Mouse (Mus musculus): ENCODE results near the gene Uck2.

Uck2 gene

GRCm38 (mm10) chr1:167285320-167285355, at the start of gene Uck2:
Uck2 (minus strand) TSS chr1:167285320.
- no peak for DNase-seq (ENCODE audit: low spot score)

- DNase-seq (ENCODE audit: low spot score): no peak
Observed at GRCm38 (mm10) chr1:167331106-167331505, 46.0 kb upstream of the Uck2 start.

GRCm38 (mm10) chr1:167328776-167329175, 43.7 kb upstream of the Uck2 start:
- DNase-seq (ENCODE audit: low spot score): no peak

GRCm38 (mm10) chr1:167321691-167322090, 36.6 kb upstream of the Uck2 start:
- DNase-seq (ENCODE audit: low spot score): no peak

GRCm38 (mm10) chr1:167313220-167313619, 28.1 kb upstream of the Uck2 start:
- DNase-seq (ENCODE audit: low spot score): no peak

GRCm38 (mm10) chr1:167312367-167312766, 27.2 kb upstream of the Uck2 start:
- DNase-seq (ENCODE audit: low spot score): no peak

GRCm38 (mm10) chr1:167308261-167309054, 23.3 kb upstream of the Uck2 start, which contains the start of gene Tmco1:
Tmco1 (plus strand) TSS chr1:167308378.
- peak; percentile 98 for DNase-seq (ENCODE audit: low spot score)

- DNase-seq (ENCODE audit: low spot score): no peak
Observed at GRCm38 (mm10) chr1:167307674-167308073, 22.6 kb upstream of the Uck2 start.

- DNase-seq (ENCODE audit: low spot score): peak; percentile 17
Observed at GRCm38 (mm10) chr1:167306451-167307240, 21.5 kb upstream of the Uck2 start.

GRCm38 (mm10) chr1:167305501-167306137, 20.5 kb upstream of the Uck2 start:
- no peak for DNase-seq (ENCODE audit: low spot score)

GRCm38 (mm10) chr1:167300122-167300521, 15.0 kb upstream of the Uck2 start:
- DNase-seq (ENCODE audit: low spot score): no peak

- DNase-seq (ENCODE audit: low spot score): no peak
Observed at GRCm38 (mm10) chr1:167295679-167296402, 10.7 kb upstream of the Uck2 start.

GRCm38 (mm10) chr1:167292447-167292846, 7.3 kb upstream of the Uck2 start:
- DNase-seq (ENCODE audit: low spot score): no peak

GRCm38 (mm10) chr1:167291610-167292009, 6.5 kb upstream of the Uck2 start:
- no peak for DNase-seq (ENCODE audit: low spot score)

- DNase-seq (ENCODE audit: low spot score): no peak
Observed at GRCm38 (mm10) chr1:167290263-167290592, 5.1 kb upstream of the Uck2 start.

- no peak for DNase-seq (ENCODE audit: low spot score)
Observed at GRCm38 (mm10) chr1:167289567-167290262, 4.6 kb upstream of the Uck2 start.

GRCm38 (mm10) chr1:167288665-167289538, 3.8 kb upstream of the Uck2 start:
- no peak for DNase-seq (ENCODE audit: low spot score)

- DNase-seq (ENCODE audit: low spot score): no peak
Observed at GRCm38 (mm10) chr1:167287156-167287555, 2.0 kb upstream of the Uck2 start.

GRCm38 (mm10) chr1:167285356-167285755, 236 bp upstream of the Uck2 start:
- DNase-seq (ENCODE audit: low spot score): no peak

GRCm38 (mm10) chr1:167284837-167285319, 242 bp downstream of the Uck2 start:
- DNase-seq (ENCODE audit: low spot score): peak; percentile 81

GRCm38 (mm10) chr1:167284258-167284836, 773 bp downstream of the Uck2 start:
- DNase-seq (ENCODE audit: low spot score): peak; percentile 58

All from urinary bladder, postnatal 25 days (tissue).